Mouse (Mus musculus) heart, postnatal 36 days (tissue): Measurements from ENCODE around the gene Fiz1. TPM values are rescaled to one million over a fixed set of nuclear protein-coding genes. Genes with fewer than 3 reads are reported as not detected.

Experiments used
- DNase-seq, 2 experiments: peaks; one replicate each; pipeline ENCODE4 v3.0.0; 2021 to 2022
- intact Hi-C: fragments of 180-260 bp; cut with DNase I; formaldehyde crosslinking; loops from one replicate; pipeline ENCODE4 v1.15.1; 2025
- total RNA-seq, 2 experiments: library from RNA; stranded (reverse); gene quantifications; 2 replicates each; pipeline ENCODE4 v1.2.3; 2021

Fiz1 gene
- total RNA-seq, 2 experiments from 2014 or later, result 17.0 to 21.6 TPM

GRCm38 (mm10) chr7:4964272-4964671, 50.2 kb downstream of the Fiz1 start, which contains the start of gene Sbk2:
TSS of gene Sbk2 (minus strand) at chr7:4964406.
- intact Hi-C loops, result loop anchor here (1.0 kb wide), 1 partner anchor 21 kb away; no protein-coding TSS in a partner anchor
- peak; percentile 82 for DNase-seq

- intact Hi-C loops, result no loop called here
These were observed 51.0 kb downstream of the Fiz1 start for GRCm38 (mm10) chr7:4963527-4963926.

GRCm38 (mm10) chr7:4957361-4957760, 57.1 kb downstream of the Fiz1 start:
- no peak for DNase-seq
- intact Hi-C loops, result no loop called here

More at GRCm38 (mm10) chr7:4963527-4963926, 51.0 kb downstream of the Fiz1 start:
- DNase-seq, result no peak

Other genes with a start within 250 kb of the Fiz1 start
- not detected for gene Fam71e2, start 243.4 kb downstream of the Fiz1 start, total RNA-seq
- not detected for gene Il11, start 231.8 kb downstream of the Fiz1 start, total RNA-seq
- gene Tmem190, start 231.8 kb downstream of the Fiz1 start, total RNA-seq, result not detected
- 1 to 10 TPM; 4.4 to 5.7 TPM for gene Tmem238, start 225.0 kb downstream of the Fiz1 start, total RNA-seq
- gene Rpl28, start 221.8 kb downstream of the Fiz1 start, total RNA-seq, result 100 to 1,000 TPM; 515 to 545 TPM
- 10 to 100 TPM; 89.8 to 95.7 TPM for gene Ube2s, start 202.1 kb downstream of the Fiz1 start, total RNA-seq
- not detected for gene Shisa7, start 170.0 kb downstream of the Fiz1 start, total RNA-seq
- 1 to 10 TPM; 3.9 to 4.6 TPM for gene Isoc2b, start 144.4 kb downstream of the Fiz1 start, total RNA-seq
- gene Isoc2a, start 137.5 kb downstream of the Fiz1 start, total RNA-seq, result 10 to 100 TPM; 45.4 to 48.8 TPM
- not detected for gene Gm36210, start 108.2 kb downstream of the Fiz1 start, total RNA-seq
- gene Zfp628, start 99.5 kb downstream of the Fiz1 start, total RNA-seq, result 1 to 10 TPM; 7.2 to 9.2 TPM
- gene Nat14, start 92.7 kb downstream of the Fiz1 start, total RNA-seq, result 1 to 10 TPM; 4.3 to 5.1 TPM
- 1 to 10 TPM; 3.9 to 4.1 TPM for gene Ssc5d, start 88.9 kb downstream of the Fiz1 start, total RNA-seq
- 10 to 100 TPM; 26.5 to 34.0 TPM for gene Sbk2, start 50.3 kb downstream of the Fiz1 start, total RNA-seq
- gene Sbk3, start 43.5 kb downstream of the Fiz1 start, total RNA-seq, result 10 to 100 TPM; 31.5 to 45.5 TPM
- gene Zfp579, start 18.5 kb downstream of the Fiz1 start, total RNA-seq, result 10 to 100 TPM; 14.2 to 16.4 TPM
- 10 to 100 TPM in 1 of 2 experiments, 1 to 10 TPM in 1; 9.7 to 10.4 TPM for gene Zfp524, start 282 bp downstream of the Fiz1 start, total RNA-seq
- gene Gm44973, start 799 bp upstream of the Fiz1 start, total RNA-seq, result not detected
- 10 to 100 TPM; 14.1 to 14.9 TPM for gene Zfp865, start 5.7 kb upstream of the Fiz1 start, total RNA-seq
- gene Ccdc106, start 5.9 kb upstream of the Fiz1 start, total RNA-seq, result not detected
- not detected for gene 4632433K11Rik, start 19.4 kb upstream of the Fiz1 start, total RNA-seq
- 1 to 10 TPM; 5.2 to 6.1 TPM for gene Zfp784, start 23.7 kb upstream of the Fiz1 start, total RNA-seq
- gene Zfp580, start 36.8 kb upstream of the Fiz1 start, total RNA-seq, result 1 to 10 TPM; 5.6 to 5.7 TPM
- 10 to 100 TPM; 62.4 to 70.8 TPM for gene U2af2, start 47.4 kb upstream of the Fiz1 start, total RNA-seq
- gene Epn1, start 65.5 kb upstream of the Fiz1 start, total RNA-seq, result 100 to 1,000 TPM; 176 to 184 TPM
- not detected for gene Rfpl4, start 102.3 kb upstream of the Fiz1 start, total RNA-seq
- 1 to 10 TPM; 6.2 to 6.9 TPM for gene Rasl2-9, start 111.3 kb upstream of the Fiz1 start, total RNA-seq
- gene Vmn1r55, start 135.0 kb upstream of the Fiz1 start, total RNA-seq, result not detected
- gene Vmn1r56, start 182.1 kb upstream of the Fiz1 start, total RNA-seq, result not detected
- not detected for gene Vmn1r57, start 203.8 kb upstream of the Fiz1 start, total RNA-seq